8 mouse cellular contexts compared by ENCODE assay signal in genomic region chr2:164745843-164746479, GRCm38 (mm10). TPM values are rescaled to one million over a fixed set of nuclear protein-coding genes. Genes with fewer than 3 reads are reported as not detected.
DNase-seq lines count a peak whose midpoint lies in the region; ATAC-seq and TF ChIP-seq lines count a peak whose summit lies in the region.

Wfdc3 (minus strand) TSS chr2:164745931.
Dnttip1 (plus strand) TSS chr2:164745983.

- no peaks in the 10 kb centered on the region for H3K9me3 ChIP-seq in embryonic facial prominence, embryonic 15.5 days (replicated peaks)
- H3K9me3 ChIP-seq in limb, embryonic 14.5 days (ENCODE audit: control insufficient read depth, low read length), result no peaks in the 10 kb centered on the region
- H3K9me3 ChIP-seq in midbrain, embryonic 16.5 days (replicated peaks; ENCODE audit: control insufficient read depth, low read length, poor library complexity, severe bottlenecking), result no peaks in the 10 kb centered on the region

- H3K27me3 ChIP-seq in embryonic facial prominence, embryonic 15.5 days, result no peaks in the 10 kb centered on the region
- H3K27me3 ChIP-seq in limb, embryonic 14.5 days (ENCODE audit: control insufficient read depth, insufficient read depth, low read length), result no peaks in the 10 kb centered on the region
- no peaks in the 10 kb centered on the region for H3K27me3 ChIP-seq in midbrain, embryonic 16.5 days (ENCODE audit: control insufficient read depth, insufficient read depth, low read depth, low read length)
- no peaks in the 10 kb centered on the region for H3K27me3 ChIP-seq in spleen, adult 2 months (ENCODE audit: control insufficient read depth, insufficient read depth, low read length)

- ATAC-seq in embryonic facial prominence, embryonic 15.5 days (ENCODE audit: insufficient number of reproducible peaks, low FRiP score, low TSS enrichment, low read depth), result peak; percentile 84
- ATAC-seq in limb, embryonic 14.5 days (ENCODE audit: low FRiP score, low read depth), result peak; percentile 92
- ATAC-seq in midbrain, embryonic 16.5 days, result peak; percentile 93

- H3K4me1 ChIP-seq in bone marrow macrophage, adult 2 months (ENCODE audit: control insufficient read depth, insufficient read depth, low read length), result peaks cover 21% of the 10 kb centered on the region
- H3K4me1 ChIP-seq in embryonic facial prominence, embryonic 15.5 days, result peaks cover 21% of the 10 kb centered on the region
- peaks cover 8% of the 10 kb centered on the region for H3K4me1 ChIP-seq in limb, embryonic 14.5 days (ENCODE audit: control insufficient read depth, insufficient read depth, low read length)
- H3K4me1 ChIP-seq in midbrain, embryonic 16.5 days (ENCODE audit: control insufficient read depth, insufficient read depth, low read length), result peaks cover 26% of the 10 kb centered on the region
- H3K4me1 ChIP-seq in spleen, adult 2 months (ENCODE audit: control insufficient read depth, insufficient read depth, insufficient read length), result peaks cover 7% of the 10 kb centered on the region; the same call in 1 of the 2 replicates

- peak within 1 kb of the TSS; percentile 96 for H3K4me3 ChIP-seq in bone marrow macrophage, adult 2 months (ENCODE audit: insufficient read depth, low read length)
- H3K4me3 ChIP-seq in embryonic facial prominence, embryonic 15.5 days (replicated peaks), result peak within 1 kb of the TSS; percentile 95
- peak within 1 kb of the TSS; percentile 85 for H3K4me3 ChIP-seq in limb, embryonic 14.5 days (replicated peaks; ENCODE audit: low read length)
- peak within 1 kb of the TSS; percentile 90 for H3K4me3 ChIP-seq in midbrain, embryonic 16.5 days (ENCODE audit: low read depth, low read length)
- H3K4me3 ChIP-seq in spleen, adult 2 months (ENCODE audit: extremely low read depth, insufficient read depth, insufficient read length), result peak within 1 kb of the TSS; percentile 93

- no peak for TF ChIP-seq CTCF in bone marrow macrophage, adult 2 months (IDR thresholded peaks at IDR 0.05; ENCODE audit: low read depth, low read length)
- TF ChIP-seq CTCF in spleen, adult 2 months (IDR thresholded peaks at IDR 0.05; ENCODE audit: extremely low read depth, insufficient read depth, insufficient read length, insufficient replicate concordance), result no peak

- peak; percentile 96 to 97 for DNase-seq in B cell, adult 2 months
- peak; percentile 91 to 93 for DNase-seq in heart, adult 9 months (ENCODE audit: low spot score in 2 of 2)
- peak; percentile 94 for DNase-seq in kidney, adult 9 months
- peak; percentile 91 for DNase-seq in limb, embryonic 14.5 days (ENCODE audit: low spot score)
- peak; percentile 81 to 91 for DNase-seq in spleen, adult 2 months (ENCODE audit: low read depth in 1 of 2, low spot score in 2 of 2)

- H3K9ac ChIP-seq in embryonic facial prominence, embryonic 15.5 days, result peak within 1 kb of the TSS; percentile 88
- peak within 1 kb of the TSS; percentile 96 for H3K9ac ChIP-seq in limb, embryonic 14.5 days (ENCODE audit: low read depth, low read length, severe bottlenecking)
- peak within 1 kb of the TSS; percentile 93 for H3K9ac ChIP-seq in midbrain, embryonic 16.5 days (ENCODE audit: low read depth, low read length)

- H3K27ac ChIP-seq in bone marrow macrophage, adult 2 months (ENCODE audit: insufficient read depth, low read depth, low read length), result peak within 1 kb of the TSS; percentile 25; the same call in 1 of the 2 replicates
- H3K27ac ChIP-seq in embryonic facial prominence, embryonic 15.5 days (replicated peaks), result peak within 1 kb of the TSS; percentile 72
- H3K27ac ChIP-seq in limb, embryonic 14.5 days (replicated peaks; ENCODE audit: low read depth, low read length), result peak within 1 kb of the TSS; percentile 71
- peak within 1 kb of the TSS; percentile 57 for H3K27ac ChIP-seq in midbrain, embryonic 16.5 days (ENCODE audit: low read length)
- H3K27ac ChIP-seq in spleen, adult 2 months (ENCODE audit: insufficient read depth, low read length), result peak within 1 kb of the TSS; percentile 49; the same call in 1 of the 2 replicates

- no peak for TF ChIP-seq POLR2A in bone marrow macrophage, adult 2 months (IDR thresholded peaks at IDR 0.05; ENCODE audit: borderline replicate concordance, low read depth, low read length)
- TF ChIP-seq POLR2A in limb, embryonic 14.5 days (IDR thresholded peaks at IDR 0.05; ENCODE audit: borderline replicate concordance, extremely low read depth, insufficient read depth, insufficient read length), result 0 out of 2 replicates have a peak, but pooled peaks have one; percentile 36
- TF ChIP-seq POLR2A in spleen, adult 2 months (IDR thresholded peaks at IDR 0.05; ENCODE audit: low read depth, low read length), result no peak

- under 1% methylated on average over 68 of the region's 70 CpGs for WGBS in embryonic facial prominence, embryonic 15.5 days
- WGBS in limb, embryonic 14.5 days, result under 1% methylated on average over 62 of the region's 70 CpGs
- under 1% methylated on average over 63 of the region's 70 CpGs for WGBS in midbrain, embryonic 16.5 days
- WGBS in spleen, adult 2 months, result under 1% methylated on average over 67 of the region's 70 CpGs

- H3K4me2 ChIP-seq in embryonic facial prominence, embryonic 15.5 days (replicated peaks), result peak within 1 kb of the TSS; percentile 78
- peak within 1 kb of the TSS; percentile 85 for H3K4me2 ChIP-seq in limb, embryonic 14.5 days (replicated peaks; ENCODE audit: low read depth, low read length, severe bottlenecking)
- peak within 1 kb of the TSS; percentile 91 for H3K4me2 ChIP-seq in midbrain, embryonic 16.5 days (ENCODE audit: low read length)

- H3K36me3 ChIP-seq in embryonic facial prominence, embryonic 15.5 days, result peaks cover 32% of the 10 kb centered on the region
- peaks cover 32% of the 10 kb centered on the region for H3K36me3 ChIP-seq in limb, embryonic 14.5 days (ENCODE audit: control insufficient read depth, insufficient read depth, low read length)
- H3K36me3 ChIP-seq in midbrain, embryonic 16.5 days (ENCODE audit: control insufficient read depth, insufficient read depth, low read length), result peaks cover 3% of the 10 kb centered on the region; the same call in 1 of the 2 replicates
- H3K36me3 ChIP-seq in spleen, adult 2 months (ENCODE audit: control insufficient read depth, insufficient read depth, low read length), result peaks cover 8% of the 10 kb centered on the region; the same call in 1 of the 2 replicates

RNA-seq across cellular contexts. Expression of gene Wfdc3, which starts in this region (rescaled TPM):
- not detected in 2 replicates for polyA plus RNA-seq in bone marrow macrophage, adult 2 months (2012; ENCODE audit: insufficient read depth, insufficient read length, missing spikeins)
- polyA plus RNA-seq in embryonic facial prominence, embryonic 15.5 days (2015; fragmentation: Nextera tagmentation; extraction: Ambion mirVana), result 2.2 and 3.2 TPM in 2 replicates
- polyA plus RNA-seq in limb, embryonic 14.5 days (2012; rRNA removed), result 0.67 and 0.79 TPM in 2 replicates
- 0.37 and 0.50 TPM in 2 replicates for polyA plus RNA-seq in limb, embryonic 14.5 days (2014; fragmentation: Nextera tagmentation; extraction: Ambion mirVana)
- 1.5 and 1.7 TPM in 2 replicates for polyA plus RNA-seq in midbrain, embryonic 16.5 days (2015; fragmentation: Nextera tagmentation; extraction: Ambion mirVana)
- 0.18 and 0.34 TPM in 2 replicates for polyA plus RNA-seq in spleen, adult 2 months (2012; rRNA removed)

RNA-seq across cellular contexts. Expression of gene Dnttip1, which starts in this region (rescaled TPM):
- polyA plus RNA-seq in bone marrow macrophage, adult 2 months (2012; ENCODE audit: insufficient read depth, insufficient read length, missing spikeins), result 33.4 and 33.7 TPM in 2 replicates
- 66.3 and 67.5 TPM in 2 replicates for polyA plus RNA-seq in embryonic facial prominence, embryonic 15.5 days (2015; fragmentation: Nextera tagmentation; extraction: Ambion mirVana)
- polyA plus RNA-seq in limb, embryonic 14.5 days (2012; rRNA removed), result 46.0 and 58.6 TPM in 2 replicates
- polyA plus RNA-seq in limb, embryonic 14.5 days (2014; fragmentation: Nextera tagmentation; extraction: Ambion mirVana), result 70.1 and 70.6 TPM in 2 replicates
- 55.1 and 58.4 TPM in 2 replicates for polyA plus RNA-seq in midbrain, embryonic 16.5 days (2015; fragmentation: Nextera tagmentation; extraction: Ambion mirVana)
- 38.9 and 48.0 TPM in 2 replicates for polyA plus RNA-seq in spleen, adult 2 months (2012; rRNA removed)

Comparison
In these comparisons a context has a peak if more than half of its experiments do, and no peak if none do; other contexts are left out.
1. Peak in every context shown above with its lines: DNase-seq, ATAC-seq, H3K4me3 ChIP-seq and H3K27ac ChIP-seq.